Mouse (Mus musculus): Measurements from ENCODE around the gene Mettl17.

Mettl17 gene

GRCm38 (mm10) chr14:51896539-51897170 is 12.0 kb downstream of the Mettl17 start:
- WGBS, result 47% methylated on average over 8 of the region's 8 CpGs

DNA sequence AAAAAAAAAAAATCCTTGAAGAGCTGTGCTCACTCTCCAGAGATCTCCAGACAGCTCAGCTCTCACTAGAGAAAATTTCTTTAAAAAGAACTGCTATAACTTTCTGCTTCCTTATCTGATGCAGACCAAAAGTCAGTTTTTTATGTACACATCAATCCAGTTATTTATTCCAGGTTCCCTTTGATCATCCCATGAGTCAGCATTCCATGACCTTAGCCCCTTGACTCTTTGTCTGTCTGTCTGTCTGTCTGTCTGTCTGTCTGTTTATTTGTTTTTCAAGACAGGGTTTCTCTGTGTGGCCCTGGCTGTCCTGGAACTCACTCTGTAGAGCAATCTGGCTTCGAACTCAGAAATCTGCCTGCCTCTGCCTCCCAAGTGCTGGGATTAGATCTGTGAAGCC is 14.7 kb downstream of the Mettl17 start:
- 97% methylated on average over 1 of the region's 1 CpGs for whole genome bisulfite sequencing

DNA sequence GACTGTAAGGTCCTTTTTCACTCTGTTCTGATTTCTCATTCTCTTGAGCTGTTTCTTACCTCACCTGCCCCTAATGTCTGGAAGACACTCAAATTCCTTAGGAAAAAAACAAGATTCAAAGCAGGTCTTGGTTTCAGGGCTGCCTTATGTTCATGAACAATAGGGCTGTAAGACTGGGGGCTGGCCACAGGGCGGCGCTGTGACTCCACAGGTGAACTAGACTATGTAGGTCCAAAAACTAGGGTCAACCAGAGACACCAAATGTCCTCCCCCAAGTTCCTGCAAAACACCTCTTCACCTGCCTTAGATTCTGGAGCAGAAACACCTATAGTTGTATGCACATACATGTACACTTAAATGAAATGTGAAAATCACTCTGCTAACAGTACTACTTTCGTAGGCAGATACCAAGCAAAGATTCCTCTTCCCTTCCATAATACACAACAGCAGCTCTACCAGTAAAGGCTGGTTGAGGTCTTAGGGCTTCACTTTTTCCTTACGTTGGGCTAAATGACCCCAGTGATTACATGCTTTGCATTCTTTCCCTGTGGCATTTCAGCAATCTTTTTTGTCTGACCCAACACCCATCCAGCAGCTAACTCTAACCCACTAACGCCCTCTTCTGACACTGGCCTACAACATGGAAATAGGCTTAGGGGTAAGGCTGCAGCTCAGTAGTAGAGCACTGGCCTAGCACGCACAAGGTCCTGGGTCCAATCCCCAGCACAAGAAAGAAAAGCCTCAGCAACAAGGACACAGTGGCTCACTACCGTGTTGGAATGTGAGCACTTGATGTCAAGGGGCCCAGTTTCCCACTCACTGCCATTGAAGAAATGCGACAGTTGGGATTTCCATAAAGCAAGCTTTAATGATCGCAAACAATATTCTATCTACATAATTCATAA is 18.4 kb downstream of the Mettl17 start:
- 58% methylated on average over 9 of the region's 9 CpGs for WGBS

- WGBS, result 90% methylated on average over 9 of the region's 9 CpGs
These were observed 19.1 kb downstream of the Mettl17 start for GRCm38 (mm10) chr14:51903782-51904181.

DNA sequence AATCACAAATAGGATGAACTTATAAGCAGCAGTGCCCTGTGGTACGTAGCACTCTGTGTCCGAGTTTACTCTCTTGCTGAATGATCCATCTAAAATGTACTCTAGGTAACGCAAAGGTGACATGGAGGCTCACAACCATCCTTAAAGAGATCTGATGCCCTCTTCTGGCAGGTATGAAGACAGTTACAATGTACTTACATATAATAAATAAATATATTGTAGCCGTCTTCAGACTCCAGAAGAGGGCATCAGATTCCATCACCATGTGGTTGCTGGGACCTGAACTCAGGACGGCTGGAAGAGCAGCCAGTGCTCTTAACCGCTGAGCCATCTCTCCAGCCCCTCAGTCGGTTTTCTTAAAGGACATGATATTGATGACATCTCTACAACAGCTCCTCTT is 20.1 kb downstream of the Mettl17 start:
- WGBS, result 65% methylated on average over 7 of the region's 7 CpGs

GRCm38 (mm10) chr14:51906102-51906501 is 21.5 kb downstream of the Mettl17 start:
- WGBS, result 95% methylated on average over 11 of the region's 11 CpGs

DNA sequence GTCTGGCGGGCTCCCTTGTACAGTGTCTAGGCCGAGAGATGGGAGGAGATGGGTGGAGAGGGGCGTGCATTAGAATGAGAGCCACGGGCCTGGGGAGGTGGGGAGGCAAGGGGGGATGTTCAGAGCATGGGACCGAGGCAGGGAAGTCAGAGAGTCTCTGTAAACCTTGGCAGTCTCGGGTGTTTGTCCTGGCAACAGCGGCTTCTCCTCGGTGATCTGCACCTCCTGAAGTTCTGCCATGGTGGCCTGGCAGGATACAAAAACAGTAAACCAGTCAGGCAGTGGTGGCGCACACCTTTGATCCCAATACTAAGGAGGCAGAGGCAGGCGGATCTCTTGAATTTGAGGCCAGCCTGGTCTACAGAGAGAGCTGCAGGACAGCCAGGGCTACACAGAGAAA is 26.7 kb downstream of the Mettl17 start:
- 87% methylated on average over 10 of the region's 10 CpGs for WGBS

- 21% methylated on average over 14 of the region's 14 CpGs for WGBS
These were observed 27.9 kb downstream of the Mettl17 start for GRCm38 (mm10) chr14:51912391-51913061.

DNA sequence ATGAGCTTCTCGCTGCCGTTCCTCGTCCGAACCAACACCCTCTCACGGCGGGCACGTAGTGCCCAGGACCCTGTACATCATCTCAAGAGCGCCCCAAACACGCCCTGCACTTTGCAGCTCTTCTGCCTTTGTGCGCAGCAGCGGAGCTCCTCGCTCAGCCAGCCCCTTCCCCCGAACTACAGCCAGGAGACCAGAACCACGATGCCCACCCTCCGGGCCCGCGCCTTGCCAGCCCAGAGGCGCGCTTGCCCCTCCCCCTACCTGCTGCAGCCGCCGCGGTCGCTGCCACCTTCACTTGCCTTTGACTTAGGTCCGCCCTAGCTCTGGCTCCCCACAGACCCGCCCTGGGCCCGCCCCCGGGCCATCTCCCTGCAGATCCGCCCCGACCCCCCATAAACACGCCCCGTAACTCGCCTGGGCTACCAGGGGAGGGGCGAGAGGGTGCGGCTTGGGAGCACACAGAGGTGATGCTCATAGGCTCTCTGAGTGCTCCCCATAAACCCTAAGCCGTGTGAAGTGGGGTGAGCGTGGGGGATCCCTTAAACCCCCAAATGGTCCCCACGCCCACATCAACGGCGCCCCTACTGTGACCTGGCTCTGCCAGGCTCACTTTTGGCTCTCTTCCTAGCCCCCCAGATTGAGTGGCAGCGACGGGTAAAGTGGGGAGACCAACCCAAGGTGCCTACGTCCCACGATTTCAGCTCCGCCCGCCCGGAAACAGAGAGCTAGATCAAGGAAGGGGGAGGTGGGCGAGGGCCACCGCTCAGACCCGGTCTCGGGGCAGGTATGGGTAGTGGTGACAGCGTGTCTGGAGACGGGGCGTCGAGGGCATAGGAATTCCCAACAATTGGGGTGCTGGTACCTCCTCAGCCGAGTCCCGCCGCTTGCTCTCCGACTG is 28.7 kb downstream of the Mettl17 start:
- WGBS, result under 1% methylated on average over 57 of the region's 58 CpGs

GRCm38 (mm10) chr14:51913960-51914762 is 29.5 kb downstream of the Mettl17 start, which contains the start of gene Ndrg2:
TSS of gene Ndrg2 (minus strand) at chr14:51914158.
- 6% methylated on average over 22 of the region's 23 CpGs for WGBS

DNA sequence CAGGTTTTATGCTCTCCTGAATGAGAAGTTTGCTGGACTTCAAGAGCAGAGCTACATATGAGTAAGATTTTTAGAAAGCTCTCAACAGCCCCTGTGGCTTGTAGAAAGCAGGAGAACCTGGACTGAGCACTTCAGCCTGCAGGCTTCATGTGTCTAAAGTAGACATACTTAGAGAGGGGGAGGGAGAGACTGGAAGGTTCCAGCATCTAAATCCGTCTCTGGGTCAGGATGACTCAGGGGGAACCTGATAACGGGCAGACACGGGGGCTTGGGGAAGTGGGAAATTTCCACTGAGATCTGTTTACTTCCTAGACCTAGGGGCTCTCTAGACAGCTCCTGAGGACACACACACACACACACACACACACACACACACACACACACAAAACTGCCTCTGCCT is 30.4 kb downstream of the Mettl17 start:
- 2% methylated on average over 3 of the region's 3 CpGs for WGBS

DNA sequence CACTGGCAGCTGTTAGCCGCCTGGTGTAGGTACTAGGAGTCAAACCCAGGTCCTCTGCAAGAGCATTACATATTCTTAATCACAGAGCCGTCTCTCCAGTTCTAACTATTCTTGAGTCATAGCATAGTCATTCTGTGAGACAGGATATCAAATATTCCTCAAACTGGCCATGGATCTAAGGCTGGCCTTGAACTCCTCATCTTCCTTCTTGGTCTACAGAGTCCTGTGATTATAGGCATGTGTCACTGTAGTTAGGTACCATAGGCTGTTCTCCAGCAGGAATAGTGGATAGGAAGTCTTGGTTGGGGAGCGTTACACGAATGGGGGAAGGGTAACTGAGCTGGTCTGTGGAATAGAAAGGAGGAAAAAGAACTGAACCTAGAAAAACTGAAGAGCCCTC is 31.9 kb downstream of the Mettl17 start:
- 92% methylated on average over 4 of the region's 4 CpGs for WGBS

GRCm38 (mm10) chr14:51918125-51918524 is 33.5 kb downstream of the Mettl17 start, which contains the start of gene Tppp2:
TSS of gene Tppp2 (plus strand) at chr14:51918425.
- 89% methylated on average over 4 of the region's 4 CpGs for WGBS

GRCm38 (mm10) chr14:51918966-51919365 is 34.3 kb downstream of the Mettl17 start:
- WGBS, result 62% methylated on average over 4 of the region's 4 CpGs

- 53% methylated on average over 16 of the region's 16 CpGs for WGBS
These were observed 37.3 kb downstream of the Mettl17 start for GRCm38 (mm10) chr14:51921759-51922570.

DNA sequence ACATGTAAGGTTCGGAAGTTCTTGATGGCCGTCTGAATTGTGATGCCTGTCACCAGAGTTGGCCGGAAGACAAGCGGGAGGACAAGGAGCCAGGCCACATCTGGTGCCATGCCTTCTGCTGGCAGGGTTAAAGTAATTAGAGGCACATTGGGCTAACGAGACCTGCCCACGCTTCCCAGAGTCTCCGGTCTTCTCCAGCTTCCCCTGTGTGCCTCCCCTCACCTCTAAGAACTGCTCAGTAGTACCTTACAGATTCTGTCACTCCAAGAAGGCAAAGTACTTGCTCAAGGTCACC is 37.9 kb downstream of the Mettl17 start, which contains the start of gene Rnase13:
Gene Rnase13 (minus strand): TSS at position 203 of the 295 bp plus-strand sequence.
- whole genome bisulfite sequencing, result 70% methylated on average over 7 of the region's 7 CpGs

DNA sequence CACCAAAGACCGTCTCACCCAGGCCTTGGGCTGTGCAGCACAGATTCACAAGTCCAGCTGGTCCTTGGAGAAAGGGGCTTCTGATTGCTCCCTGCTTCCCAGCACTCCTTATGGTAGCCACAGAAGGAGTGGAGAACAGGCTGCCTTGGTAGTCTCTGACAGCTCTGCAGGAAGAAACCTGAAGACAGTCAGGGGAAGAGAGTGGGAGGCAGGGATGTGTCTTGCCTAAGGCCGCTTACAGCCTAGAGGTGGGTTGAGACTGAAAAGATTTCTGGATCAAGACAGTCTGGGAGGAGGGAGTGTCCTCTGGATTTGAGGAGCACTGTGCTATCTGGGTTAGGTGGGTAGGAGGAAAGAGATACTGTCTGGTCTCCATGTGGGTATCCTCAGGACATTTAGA is 38.3 kb downstream of the Mettl17 start:
- WGBS, result 69% methylated on average over 2 of the region's 2 CpGs

GRCm38 (mm10) chr14:51923492-51923891 is 38.9 kb downstream of the Mettl17 start:
- 82% methylated on average over 4 of the region's 4 CpGs for WGBS

GRCm38 (mm10) chr14:51926930-51927329 is 42.3 kb downstream of the Mettl17 start:
- WGBS, result 96% methylated on average over 11 of the region's 11 CpGs
